Mouse (Mus musculus) hindbrain, embryonic 11.5 days (tissue): ENCODE data around the gene Rcan3. TPM values are rescaled to one million over a fixed set of nuclear protein-coding genes. Genes with fewer than 3 reads are reported as not detected.

Source experiments
- ATAC-seq: fragments of 200-750 bp; cut with Nextera tagmentation; 2 replicates; pipeline ENCODE4 v1.8.0; 2017; ENCODE audit warnings: mild to moderate bottlenecking, moderate TSS enrichment, moderate library complexity; ENCODE audit not compliant: low FRiP score
- DNase-seq: peaks from one replicate; pipeline ENCODE4 v3.0.0-alpha.2; 2015; ENCODE audit warnings: low spot score
- H3K27ac ChIP-seq: fragments of 300-500 bp; sonication (generic); 2 replicates; pipeline ENCODE4 v1.5.1; 2014; ENCODE audit warnings: mild to moderate bottlenecking, low read depth, low read length
- H3K27me3 ChIP-seq: fragments of 300-500 bp; sonication (generic); 2 replicates; pipeline ENCODE4 v1.6.1; 2014; ENCODE audit warnings: mild to moderate bottlenecking, low read length, moderate library complexity, mixed read lengths; ENCODE audit not compliant: control insufficient read depth, insufficient read depth
- H3K36me3 ChIP-seq: fragments of 300-500 bp; sonication (generic); 2 replicates; pipeline ENCODE4 v1.6.1; 2014; ENCODE audit warnings: mild to moderate bottlenecking, low read length, moderate library complexity, mixed read lengths; ENCODE audit not compliant: control insufficient read depth, insufficient read depth
- H3K4me1 ChIP-seq: fragments of 300-500 bp; sonication (generic); replicated peaks from 2 replicates; pipeline ENCODE4 v1.6.1; 2014; ENCODE audit warnings: low read length, mixed read lengths; ENCODE audit not compliant: control insufficient read depth, insufficient read depth
- H3K4me2 ChIP-seq: fragments of 300-500 bp; sonication (generic); replicated peaks from 2 replicates; pipeline ENCODE4 v1.6.1; 2014; ENCODE audit warnings: mild to moderate bottlenecking, low read depth, low read length
- H3K4me3 ChIP-seq: fragments of 300-500 bp; sonication (generic); 2 replicates; pipeline ENCODE4 v1.5.1; 2014; ENCODE audit warnings: low read depth, low read length
- H3K9ac ChIP-seq: fragments of 300-500 bp; sonication (generic); 2 replicates; pipeline ENCODE4 v1.6.1; 2014; ENCODE audit warnings: low read depth, low read length
- H3K9me3 ChIP-seq: fragments of 300-500 bp; sonication (generic); 2 replicates; pipeline ENCODE4 v1.6.1; 2016; ENCODE audit warnings: low read length; ENCODE audit not compliant: control insufficient read depth
- WGBS: fragments of 180-500 bp; shearing (Covaris S2); extraction: QIAGEN DNeasy Blood & Tissue Kit; methylation state at CpG from one replicate; pipeline ENCODE4 v1.1.7; 2014; 5-methylcytosine and 5-hydroxymethylcytosine counted together
- microRNA counts: library from miRNA; unstranded; fragments of <30 nt; microRNA quantifications from one replicate; lab custom pipeline; 2015
- polyA plus RNA-seq: library from polyadenylated mRNA; unstranded; fragments of >200 nt; fragmentation: Nextera tagmentation; extraction: Ambion mirVana; gene quantifications from 2 replicates; pipeline ENCODE4 v1.2.1, GENCODE M21; 2014

Rcan3 gene
- polyA plus RNA-seq, 1 experiment from 2014 or later, result 13.9 TPM

- Histone ChIP-seq H3K4me3 (no peak overlapping the region), H3K36me3 (no peaks in the 10 kb centered on the region), H3K4me2 (no peak overlapping the region), H3K27ac (no peak overlapping the region), H3K9me3 (no peaks in the 10 kb centered on the region), H3K27me3 (no peaks in the 10 kb centered on the region), H3K9ac (no peak overlapping the region), H3K4me1 (no peaks in the 10 kb centered on the region)
- 36% methylated on average over 6 of the region's 6 CpGs for WGBS
- no peak for ATAC-seq
- no peak for DNase-seq
These were observed 70.8 kb downstream of the Rcan3 start for GRCm38 (mm10) chr4:135362828-135363227.

MicroRNAs within 50 kb of the gene (microRNA counts, 519-probe panel; counts per million panel counts)
- microRNA mmu-miR-700 (lab: Ali Mortazavi, UCI), result not detected

Other genes starting within 250 kb of the Rcan3 start
- gene Clic4, start 161.0 kb downstream of the Rcan3 start, polyA plus RNA-seq, result 109 and 147 TPM in 2 replicates
- 220 and 289 TPM in 2 replicates for gene Srrm1, start 80.5 kb downstream of the Rcan3 start, polyA plus RNA-seq
- gene Ncmap, start 35.6 kb downstream of the Rcan3 start, polyA plus RNA-seq, result 0.75 TPM in 1 of 2 replicates, not detected in the other
- 0.79 and 1.0 TPM in 2 replicates for gene Stpg1, start 60.9 kb upstream of the Rcan3 start, polyA plus RNA-seq
- 2.7 and 5.8 TPM in 2 replicates for gene Nipal3, start 61.2 kb upstream of the Rcan3 start, polyA plus RNA-seq
- gene Grhl3, start 139.8 kb upstream of the Rcan3 start, polyA plus RNA-seq, result 3.7 and 4.4 TPM in 2 replicates